Mouse (Mus musculus) intestine, postnatal 0 days (tissue): ENCODE measurements around the gene G3bp1. TPM values are rescaled to one million over a fixed set of nuclear protein-coding genes. Genes with fewer than 3 reads are reported as not detected.
A peak's percentile ranks its signal among the peaks of the same experiment; 100 is the strongest.

Source experiments
- ATAC-seq: fragments of 200-750 bp; cut with Nextera tagmentation; 2 replicates; pipeline ENCODE4 v1.8.0; 2017; ENCODE audit warnings: mild to moderate bottlenecking, moderate TSS enrichment, moderate library complexity
- H3K27ac ChIP-seq: fragments of 300-500 bp; sonication (generic); 2 replicates; pipeline ENCODE4 v1.5.1; 2014; ENCODE audit warnings: mild to moderate bottlenecking, low read depth, low read length, moderate library complexity
- H3K27me3 ChIP-seq: fragments of 300-500 bp; sonication (generic); replicated peaks from 2 replicates; pipeline ENCODE4 v1.6.1; 2014; ENCODE audit warnings: low read length, mixed read lengths; ENCODE audit not compliant: control insufficient read depth, insufficient read depth
- H3K36me3 ChIP-seq: fragments of 300-500 bp; sonication (generic); 2 replicates; pipeline ENCODE4 v1.6.1; 2014; ENCODE audit warnings: mild to moderate bottlenecking, moderate library complexity; ENCODE audit not compliant: control insufficient read depth, insufficient read depth
- H3K4me1 ChIP-seq: fragments of 300-500 bp; sonication (generic); replicated peaks from 2 replicates; pipeline ENCODE4 v1.6.1; 2014; ENCODE audit warnings: antibody characterized with exemption, low read length, mixed read lengths; ENCODE audit not compliant: control insufficient read depth, insufficient read depth
- H3K4me2 ChIP-seq: fragments of 300-500 bp; sonication (generic); replicated peaks from 2 replicates; pipeline ENCODE4 v1.6.1; 2014; ENCODE audit warnings: low read depth, mild to moderate bottlenecking, moderate library complexity
- H3K4me3 ChIP-seq: fragments of 300-500 bp; sonication (generic); 2 replicates; pipeline ENCODE4 v1.5.1; 2014; ENCODE audit warnings: low read depth, low read length
- H3K9ac ChIP-seq: fragments of 300-500 bp; sonication (generic); 2 replicates; pipeline ENCODE4 v1.6.1; 2014; ENCODE audit warnings: mild to moderate bottlenecking, low read depth, low read length
- H3K9me3 ChIP-seq: fragments of 300-500 bp; sonication (generic); 2 replicates; pipeline ENCODE4 v1.6.1; 2016; ENCODE audit warnings: mixed run types; ENCODE audit not compliant: control insufficient read depth
- CTCF ChIP-seq: sonication (generic); IDR thresholded peaks from 2 replicates; pipeline ENCODE4 v1.5.1; 2016; ENCODE audit warnings: low read depth, mild to moderate bottlenecking, control low read depth, antibody characterized with exemption, moderate library complexity
- WGBS: fragments of 180-500 bp; shearing (Covaris S2); extraction: QIAGEN DNeasy Blood & Tissue Kit; methylation state at CpG from one replicate; pipeline ENCODE4 v1.1.7; 2014; 5-methylcytosine and 5-hydroxymethylcytosine counted together
- polyA plus RNA-seq: library from polyadenylated mRNA; unstranded; fragments of >200 nt; fragmentation: Nextera tagmentation; extraction: Ambion mirVana; gene quantifications from 2 replicates; pipeline ENCODE4 v1.2.1, GENCODE M21; 2015

The G3bp1 gene
- polyA plus RNA-seq, 1 experiment from 2014 or later, result 41.0 TPM

GRCm38 (mm10) chr11:55468611-55469047, 856 bp upstream of the G3bp1 start:
- 0 out of 2 replicates have a peak, but pooled peaks have one; percentile 4 for ATAC-seq
- 2% methylated on average over 17 of the region's 17 CpGs for WGBS

GRCm38 (mm10) chr11:55469923-55470691, 622 bp downstream of the G3bp1 start:
- H3K9me3 ChIP-seq, result no peaks in the 10 kb centered on the region
- H3K4me2 ChIP-seq, result peak overlapping the region; percentile 88
- H3K36me3 ChIP-seq, result no peaks in the 10 kb centered on the region
- WGBS, result under 1% methylated on average over 39 of the region's 46 CpGs
- H3K4me1 ChIP-seq, result peaks cover 15% of the 10 kb centered on the region; the same call in 1 of the 2 replicates
- H3K4me3 ChIP-seq, result peak overlapping the region; percentile 97
- H3K27ac ChIP-seq, result peak overlapping the region; percentile 85
- peak; percentile 16; the same call in 1 of the 2 replicates for ATAC-seq
- H3K9ac ChIP-seq, result peak overlapping the region; percentile 91
- H3K27me3 ChIP-seq, result no peaks in the 10 kb centered on the region
- no peak for TF ChIP-seq CTCF

More at GRCm38 (mm10) chr11:55468611-55469047, 856 bp upstream of the G3bp1 start:
- Histone ChIP-seq H3K4me1 (peaks cover 11% of the 10 kb centered on the region; the same call in 1 of the 2 replicates), H3K27me3 (no peaks in the 10 kb centered on the region), H3K9ac (peak overlapping the region; percentile 38), H3K4me3 (peak overlapping the region; percentile 37), H3K9me3 (no peaks in the 10 kb centered on the region), H3K4me2 (peak overlapping the region; percentile 66), H3K27ac (peak overlapping the region; percentile 87), H3K36me3 (no peaks in the 10 kb centered on the region)
- TF ChIP-seq CTCF, result no peak

GRCm38 (mm10) chr11:55470761-55471160, 1.3 kb downstream of the G3bp1 start:
- peak overlapping the region; percentile 91 for H3K9ac ChIP-seq
- H3K4me2 ChIP-seq, result peak overlapping the region; percentile 88
- no peak for ATAC-seq
- no peak overlapping the region for H3K27ac ChIP-seq
- H3K36me3 ChIP-seq, result no peaks in the 10 kb centered on the region
- no peak for TF ChIP-seq CTCF
- 24% methylated on average over 8 of the region's 8 CpGs for WGBS
- H3K27me3 ChIP-seq, result no peaks in the 10 kb centered on the region
- peak overlapping the region; percentile 97 for H3K4me3 ChIP-seq
- H3K9me3 ChIP-seq, result no peaks in the 10 kb centered on the region
- peaks cover 15% of the 10 kb centered on the region; the same call in 1 of the 2 replicates for H3K4me1 ChIP-seq

GRCm38 (mm10) chr11:55471467-55471866, 2.0 kb downstream of the G3bp1 start:
- no peaks in the 10 kb centered on the region for H3K36me3 ChIP-seq
- H3K4me2 ChIP-seq, result peak overlapping the region; percentile 88
- no peaks in the 10 kb centered on the region for H3K9me3 ChIP-seq
- no peak overlapping the region for H3K9ac ChIP-seq
- peak overlapping the region; percentile 97; the same call in 1 of the 2 replicates for H3K4me3 ChIP-seq
- no peak for TF ChIP-seq CTCF
- ATAC-seq, result no peak
- no peaks in the 10 kb centered on the region for H3K27me3 ChIP-seq
- 58% methylated on average over 7 of the region's 7 CpGs for WGBS
- no peak overlapping the region for H3K27ac ChIP-seq
- H3K4me1 ChIP-seq, result peaks cover 15% of the 10 kb centered on the region; the same call in 1 of the 2 replicates

- H3K9ac ChIP-seq, result no peak overlapping the region
- no peak overlapping the region for H3K4me3 ChIP-seq
- no peaks in the 10 kb centered on the region for H3K9me3 ChIP-seq
- H3K36me3 ChIP-seq, result no peaks in the 10 kb centered on the region
- H3K27ac ChIP-seq, result no peak overlapping the region
- 55% methylated on average over 3 of the region's 3 CpGs for WGBS
- no peak for ATAC-seq
- H3K4me2 ChIP-seq, result 0 out of 2 replicates have a peak overlapping the region, but pooled peaks have one; percentile 13
- H3K27me3 ChIP-seq, result no peaks in the 10 kb centered on the region
- peaks cover 11% of the 10 kb centered on the region; the same call in 1 of the 2 replicates for H3K4me1 ChIP-seq
- no peak for TF ChIP-seq CTCF
Measured at GRCm38 (mm10) chr11:55473219-55473618, 3.7 kb downstream of the G3bp1 start.

GRCm38 (mm10) chr11:55485443-55485842, 16.0 kb downstream of the G3bp1 start:
- Histone ChIP-seq H3K27ac (no peak overlapping the region), H3K9ac (no peak overlapping the region), H3K27me3 (no peaks in the 10 kb centered on the region), H3K9me3 (no peaks in the 10 kb centered on the region), H3K4me2 (no peak overlapping the region), H3K4me3 (no peak overlapping the region), H3K4me1 (no peaks in the 10 kb centered on the region), H3K36me3 (peaks cover 57% of the 10 kb centered on the region)
- ATAC-seq, result no peak
- 97% methylated on average over 7 of the region's 7 CpGs for WGBS
- TF ChIP-seq CTCF, result no peak
